Mouse (Mus musculus) stomach, postnatal 0 days (tissue): ENCODE data around the gene Kmo. TPM values are rescaled to one million over a fixed set of nuclear protein-coding genes. Genes with fewer than 3 reads are reported as not detected.
A peak's percentile ranks its signal among the peaks of the same experiment; 100 is the strongest.

ENCODE experiments used
- ATAC-seq: fragments of 200-750 bp; cut with Nextera tagmentation; 2 replicates; pipeline ENCODE4 v1.8.0; 2017; ENCODE audit not compliant: low FRiP score, low TSS enrichment
- DNase-seq: peaks from one replicate; pipeline ENCODE4 v3.0.0-alpha.2; 2016; ENCODE audit warnings: low spot score
- H3K27ac ChIP-seq: fragments of 300-500 bp; sonication (generic); replicated peaks from 2 replicates; pipeline ENCODE4 v1.5.1; 2014; ENCODE audit warnings: mild to moderate bottlenecking, control low read depth
- H3K27me3 ChIP-seq: fragments of 300-500 bp; sonication (generic); 2 replicates; pipeline ENCODE4 v1.6.1; 2014; ENCODE audit warnings: low read length; ENCODE audit not compliant: control insufficient read depth, insufficient read depth
- H3K36me3 ChIP-seq: fragments of 300-500 bp; sonication (generic); 2 replicates; pipeline ENCODE4 v1.6.1; 2014; ENCODE audit warnings: low read length, mixed read lengths; ENCODE audit not compliant: control insufficient read depth, insufficient read depth
- H3K4me1 ChIP-seq: fragments of 300-500 bp; sonication (generic); replicated peaks from 2 replicates; pipeline ENCODE4 v1.6.1; 2014; ENCODE audit warnings: antibody characterized with exemption; ENCODE audit not compliant: control insufficient read depth, insufficient read depth
- H3K4me2 ChIP-seq: fragments of 300-500 bp; sonication (generic); replicated peaks from 2 replicates; pipeline ENCODE4 v1.6.1; 2014; ENCODE audit warnings: low read depth, mild to moderate bottlenecking, control low read depth, moderate library complexity
- H3K4me3 ChIP-seq: fragments of 300-500 bp; sonication (generic); 2 replicates; pipeline ENCODE4 v1.5.1; 2014; ENCODE audit warnings: low read depth, low read length, control low read depth
- H3K9ac ChIP-seq: fragments of 300-500 bp; sonication (generic); 2 replicates; pipeline ENCODE4 v1.6.1; 2014; ENCODE audit warnings: mild to moderate bottlenecking, low read length, control low read depth, mixed read lengths
- H3K9me3 ChIP-seq: fragments of 300-500 bp; sonication (generic); 2 replicates; pipeline ENCODE4 v1.6.1; 2016; ENCODE audit warnings: low read length; ENCODE audit not compliant: control insufficient read depth
- CTCF ChIP-seq: IDR thresholded peaks from 2 replicates; pipeline ENCODE4 v1.5.1; 2016; ENCODE audit warnings: antibody characterized with exemption, low read depth, mild to moderate bottlenecking, moderate library complexity
- EP300 ChIP-seq: optimal IDR thresholded peaks from 2 replicates; pipeline ENCODE3; 2016; ENCODE audit warnings: antibody characterized with exemption
- WGBS: fragments of 180-500 bp; shearing (Covaris S2); extraction: QIAGEN DNeasy Blood & Tissue Kit; methylation state at CpG from one replicate; pipeline ENCODE4 v1.1.7; 2014; 5-methylcytosine and 5-hydroxymethylcytosine counted together
- polyA plus RNA-seq: library from polyadenylated mRNA; unstranded; fragments of >200 nt; fragmentation: Nextera tagmentation; extraction: Ambion mirVana; gene quantifications from 2 replicates; pipeline ENCODE4 v1.2.1, GENCODE M21; 2015

Gene Kmo
- polyA plus RNA-seq, 1 experiment from 2014 or later: 0.15 TPM

- DNase-seq (no peak), ATAC-seq (no peak)
- Histone ChIP-seq H3K9ac (no peak overlapping the region), H3K4me2 (no peak overlapping the region), H3K36me3 (no peaks in the 10 kb centered on the region), H3K4me3 (no peak overlapping the region), H3K4me1 (no peaks in the 10 kb centered on the region), H3K27me3 (no peaks in the 10 kb centered on the region), H3K27ac (no peak overlapping the region), H3K9me3 (no peaks in the 10 kb centered on the region)
- TF ChIP-seq CTCF (no peak), EP300 (no peak)
- WGBS: 77% methylated on average over 6 of the region's 6 CpGs
Measured at GRCm38 (mm10) chr1:175675116-175675515, 54.9 kb downstream of the Kmo start.

- H3K27ac ChIP-seq: no peak overlapping the region
- no peaks in the 10 kb centered on the region for H3K36me3 ChIP-seq
- TF ChIP-seq EP300 (no peak), CTCF (no peak)
- WGBS: 75% methylated on average over 6 of the region's 6 CpGs
- H3K4me2 ChIP-seq: no peak overlapping the region
- H3K27me3 ChIP-seq: no peaks in the 10 kb centered on the region
- ATAC-seq (peak; percentile 45; the same call in 1 of the 2 replicates), DNase-seq (no peak)
- no peaks in the 10 kb centered on the region for H3K4me1 ChIP-seq
- no peak overlapping the region for H3K4me3 ChIP-seq
- H3K9me3 ChIP-seq: no peaks in the 10 kb centered on the region
- no peak overlapping the region for H3K9ac ChIP-seq
Measured at GRCm38 (mm10) chr1:175677459-175677858, 57.3 kb downstream of the Kmo start.

- H3K36me3 ChIP-seq: no peaks in the 10 kb centered on the region
- H3K4me1 ChIP-seq: no peaks in the 10 kb centered on the region
- H3K4me3 ChIP-seq: no peak overlapping the region
- H3K27me3 ChIP-seq: no peaks in the 10 kb centered on the region
- H3K4me2 ChIP-seq: no peak overlapping the region
- no peaks in the 10 kb centered on the region for H3K9me3 ChIP-seq
- no peak for TF ChIP-seq EP300
- TF ChIP-seq CTCF: no peak
- 72% methylated on average over 6 of the region's 6 CpGs for whole genome bisulfite sequencing
- no peak overlapping the region for H3K9ac ChIP-seq
- ATAC-seq (no peak), DNase-seq (no peak)
- no peak overlapping the region for H3K27ac ChIP-seq
Measured at GRCm38 (mm10) chr1:175680995-175681394, 60.8 kb downstream of the Kmo start.

GRCm38 (mm10) chr1:175691686-175692245 lies 71.6 kb downstream of the Kmo start:
- no peak for TF ChIP-seq CTCF
- TF ChIP-seq EP300: no peak
- H3K27ac ChIP-seq: peak overlapping the region; percentile 89
- WGBS: 2% methylated on average over 22 of the region's 22 CpGs
- DNase-seq: no peak
- ATAC-seq: no peak
- no peaks in the 10 kb centered on the region for H3K27me3 ChIP-seq
- peak overlapping the region; percentile 94 for H3K4me2 ChIP-seq
- H3K36me3 ChIP-seq: no peaks in the 10 kb centered on the region
- peak overlapping the region; percentile 78 for H3K9ac ChIP-seq
- H3K4me3 ChIP-seq: peak overlapping the region; percentile 78
- H3K4me1 ChIP-seq: no peaks in the 10 kb centered on the region; the same call in 1 of the 2 replicates
- H3K9me3 ChIP-seq: no peaks in the 10 kb centered on the region

GRCm38 (mm10) chr1:175692246-175692996 lies 72.2 kb downstream of the Kmo start, which contains the start of the genes Opn3 and Chml:
Gene Opn3 (minus strand): TSS chr1:175692776.
Gene Chml (minus strand): TSS chr1:175692901.
- Histone ChIP-seq H3K36me3 (no peaks in the 10 kb centered on the region), H3K9me3 (no peaks in the 10 kb centered on the region), H3K27me3 (no peaks in the 10 kb centered on the region), H3K9ac (peak within 1 kb of the TSS; percentile 78), H3K27ac (peak within 1 kb of the TSS; percentile 89), H3K4me2 (peak within 1 kb of the TSS; percentile 94), H3K4me3 (peak within 1 kb of the TSS; percentile 78), H3K4me1 (no peaks in the 10 kb centered on the region; the same call in 1 of the 2 replicates)
- ATAC-seq (peak; percentile 99), DNase-seq (peak; percentile 99)
- WGBS: under 1% methylated on average over 57 of the region's 73 CpGs
- TF ChIP-seq EP300: no peak
- TF ChIP-seq CTCF: peak; percentile 21; the same call in 1 of the 2 replicates

GRCm38 (mm10) chr1:175692997-175693361 lies 72.8 kb downstream of the Kmo start:
- H3K9ac ChIP-seq: peak overlapping the region; percentile 0; the same call in 1 of the 2 replicates

More at GRCm38 (mm10) chr1:175692997-175693361, 72.8 kb downstream of the Kmo start:
- H3K4me1 ChIP-seq: no peaks in the 10 kb centered on the region; the same call in 1 of the 2 replicates
- TF ChIP-seq CTCF: 0 out of 2 replicates have a peak, but pooled peaks have one; percentile 4
- TF ChIP-seq EP300: no peak
- peak overlapping the region; percentile 78 for H3K4me3 ChIP-seq
- WGBS: under 1% methylated on average over 17 of the region's 17 CpGs
- H3K36me3 ChIP-seq: no peaks in the 10 kb centered on the region
- H3K9me3 ChIP-seq: no peaks in the 10 kb centered on the region
- DNase-seq (no peak), ATAC-seq (no peak)
- no peaks in the 10 kb centered on the region for H3K27me3 ChIP-seq
- H3K27ac ChIP-seq: no peak overlapping the region
- peak overlapping the region; percentile 94 for H3K4me2 ChIP-seq
